Mouse (Mus musculus) forebrain, embryonic 16.5 days (tissue): Measurements from ENCODE around the gene Il1rapl1. TPM values are rescaled to one million over a fixed set of nuclear protein-coding genes. Genes with fewer than 3 reads are reported as not detected.
"Not testable (repeated sequence)": the region's sequence is repeated elsewhere in the genome, so short reads cannot be mapped to it uniquely, and the experiment has no call there.

Experiments used
- ATAC-seq: fragments of 200-750 bp; cut with Nextera tagmentation; 2 replicates; pipeline ENCODE4 v1.8.0; 2017; ENCODE audit warnings: mild to moderate bottlenecking, moderate library complexity
- H3K27ac ChIP-seq: fragments of 300-500 bp; sonication (generic); 2 replicates; pipeline ENCODE4 v1.5.1; 2014; ENCODE audit warnings: low read length, control low read depth
- H3K27me3 ChIP-seq: fragments of 300-500 bp; sonication (generic); replicated peaks from 2 replicates; pipeline ENCODE4 v1.6.1; 2014; ENCODE audit warnings: low read length; ENCODE audit not compliant: control insufficient read depth, insufficient read depth
- H3K36me3 ChIP-seq: fragments of 300-500 bp; sonication (generic); 2 replicates; pipeline ENCODE4 v1.6.1; 2014; ENCODE audit not compliant: control insufficient read depth, insufficient read depth
- H3K4me1 ChIP-seq: fragments of 300-500 bp; sonication (generic); replicated peaks from 2 replicates; pipeline ENCODE4 v1.6.1; 2014; ENCODE audit warnings: low read length; ENCODE audit not compliant: control insufficient read depth, insufficient read depth
- H3K4me2 ChIP-seq: fragments of 300-500 bp; sonication (generic); 2 replicates; pipeline ENCODE4 v1.6.1; 2014; ENCODE audit warnings: mild to moderate bottlenecking, low read length, control low read depth
- H3K4me3 ChIP-seq: fragments of 300-500 bp; sonication (generic); replicated peaks from 2 replicates; pipeline ENCODE4 v1.5.1; 2014; ENCODE audit warnings: mild to moderate bottlenecking, low read length, control low read depth
- H3K9ac ChIP-seq: fragments of 300-500 bp; sonication (generic); replicated peaks from 2 replicates; pipeline ENCODE4 v1.6.1; 2014; ENCODE audit warnings: low read depth, low read length, control low read depth
- H3K9me3 ChIP-seq: fragments of 300-500 bp; sonication (generic); 2 replicates; pipeline ENCODE4 v1.6.1; 2016; ENCODE audit warnings: low read length; ENCODE audit not compliant: control insufficient read depth
- WGBS: fragments of 180-500 bp; shearing (Covaris S2); extraction: QIAGEN DNeasy Blood & Tissue Kit; methylation state at CpG from one replicate; pipeline ENCODE4 v1.1.7; 2014; 5-methylcytosine and 5-hydroxymethylcytosine counted together
- polyA plus RNA-seq: library from polyadenylated mRNA; unstranded; fragments of >200 nt; fragmentation: Nextera tagmentation; extraction: Ambion mirVana; gene quantifications from 2 replicates; pipeline ENCODE4 v1.2.1, GENCODE M21; 2015

Gene Il1rapl1
- polyA plus RNA-seq, 1 experiment from 2014 or later: 4.0 TPM

DNA sequence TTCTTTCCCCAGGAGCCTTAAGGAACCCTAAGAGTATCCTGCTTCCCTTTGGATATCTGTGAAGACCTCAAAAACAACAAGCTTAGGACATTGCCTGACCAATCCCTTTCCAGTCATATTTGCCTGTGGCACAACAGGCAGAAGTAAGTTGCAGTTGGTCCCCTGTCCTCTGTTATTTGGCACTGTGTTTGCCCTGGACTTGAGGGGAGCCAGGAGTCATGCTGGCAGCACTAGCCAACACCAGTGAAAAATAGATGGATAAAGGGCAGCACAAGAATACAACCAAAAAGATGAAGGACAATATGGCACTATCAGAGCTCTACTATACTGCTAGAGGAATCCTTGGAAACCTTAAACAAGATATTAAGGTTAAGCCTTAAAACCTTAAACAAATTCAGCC lies 322.4 kb downstream of the Il1rapl1 start:
- Histone ChIP-seq H3K4me1 (no peaks in the 10 kb centered on the region), H3K27me3 (no peaks in the 10 kb centered on the region), H3K27ac (no peak overlapping the region), H3K36me3 (no peaks in the 10 kb centered on the region), H3K9me3 (no peaks in the 10 kb centered on the region), H3K4me2 (no peak overlapping the region), H3K9ac (no peak overlapping the region), H3K4me3 (no peak overlapping the region)
- no peak for ATAC-seq

DNA sequence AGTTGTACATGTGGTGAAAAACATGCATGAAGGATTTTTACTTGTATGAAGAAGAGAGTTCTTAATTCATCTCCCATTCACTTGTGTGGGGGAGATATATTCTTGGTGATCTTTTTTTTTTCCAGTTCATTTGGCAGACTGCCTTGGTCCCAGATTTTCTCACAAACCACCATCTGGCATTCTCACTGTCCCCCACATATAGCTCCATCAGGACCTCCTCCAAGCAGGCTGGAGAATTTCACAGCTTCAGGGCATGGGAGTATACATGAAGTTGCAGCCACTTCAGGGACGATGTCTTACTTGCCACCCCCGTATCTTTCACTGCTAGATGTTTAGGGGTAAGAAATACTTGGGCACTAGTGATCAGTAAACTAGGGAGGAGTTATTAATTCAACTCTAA lies 404.9 kb downstream of the Il1rapl1 start:
- WGBS: 49% methylated on average over 2 of the region's 2 CpGs
- H3K9ac ChIP-seq: no peak overlapping the region

GRCm38 (mm10) chrX:87663856-87664255 lies 451.6 kb downstream of the Il1rapl1 start:
- H3K27me3 ChIP-seq: no peaks in the 10 kb centered on the region
- ATAC-seq: no peak
- no peak overlapping the region for H3K4me3 ChIP-seq
- no peaks in the 10 kb centered on the region for H3K36me3 ChIP-seq
- no peaks in the 10 kb centered on the region for H3K4me1 ChIP-seq
- H3K27ac ChIP-seq: no peak overlapping the region
- 90% methylated on average over 1 of the region's 1 CpGs for WGBS
- no peak overlapping the region for H3K4me2 ChIP-seq
- no peak overlapping the region for H3K9ac ChIP-seq
- no peaks in the 10 kb centered on the region for H3K9me3 ChIP-seq

More for the DNA sequence above, 404.9 kb downstream of the Il1rapl1 start:
- Histone ChIP-seq H3K36me3 (no peaks in the 10 kb centered on the region), H3K4me3 (no peak overlapping the region), H3K27ac (no peak overlapping the region), H3K4me2 (no peak overlapping the region), H3K27me3 (no peaks in the 10 kb centered on the region), H3K9me3 (no peaks in the 10 kb centered on the region), H3K4me1 (no peaks in the 10 kb centered on the region)
- ATAC-seq: peak; percentile 62

DNA sequence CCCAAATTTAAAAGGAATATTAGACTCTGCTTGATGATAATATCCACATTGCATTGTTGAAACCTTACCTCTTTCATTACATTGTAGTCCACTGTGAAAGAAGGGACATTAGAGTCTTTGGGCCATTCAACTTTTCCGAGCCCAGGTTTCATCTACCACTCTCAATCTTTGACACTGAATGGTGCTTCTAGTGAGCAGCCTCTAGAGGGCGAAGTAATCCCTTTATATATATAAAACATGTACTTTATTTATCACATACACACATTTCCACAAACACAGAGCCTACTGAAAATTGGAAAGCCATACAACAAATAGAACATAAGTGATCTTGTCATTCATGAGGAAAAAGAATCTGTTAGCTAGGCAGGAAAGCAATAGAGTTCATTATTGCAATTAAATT lies 459.8 kb downstream of the Il1rapl1 start:
- no peak overlapping the region for H3K27ac ChIP-seq
- H3K4me1 ChIP-seq: no peaks in the 10 kb centered on the region
- 19% methylated on average over 2 of the region's 2 CpGs for WGBS
- no peak overlapping the region for H3K9ac ChIP-seq
- no peak overlapping the region for H3K4me3 ChIP-seq
- no peaks in the 10 kb centered on the region for H3K9me3 ChIP-seq
- H3K4me2 ChIP-seq: no peak overlapping the region
- no peaks in the 10 kb centered on the region for H3K27me3 ChIP-seq
- no peak for ATAC-seq
- no peaks in the 10 kb centered on the region for H3K36me3 ChIP-seq

DNA sequence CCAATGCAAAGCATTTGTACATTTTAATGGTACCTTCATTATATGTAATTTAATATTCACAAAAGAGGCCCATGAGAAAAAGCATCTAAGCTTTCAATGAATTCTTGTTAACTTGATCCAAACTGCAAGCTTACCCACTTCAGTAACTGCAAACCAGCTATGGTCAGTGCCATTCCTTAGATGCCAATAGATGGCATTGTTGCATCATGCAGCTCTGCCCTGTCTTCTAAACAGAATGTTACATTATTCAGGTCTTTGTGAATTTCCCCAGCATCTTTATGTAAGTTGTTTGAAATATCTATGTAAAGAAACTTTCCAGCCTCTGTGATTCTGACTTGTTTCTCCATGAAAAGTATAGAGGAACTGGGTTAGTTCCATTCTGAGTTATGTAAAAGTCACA lies 514.5 kb downstream of the Il1rapl1 start:
- ATAC-seq: no peak
- Histone ChIP-seq H3K4me1 (no peaks in the 10 kb centered on the region), H3K27me3 (no peaks in the 10 kb centered on the region), H3K27ac (no peak overlapping the region), H3K36me3 (no peaks in the 10 kb centered on the region), H3K9ac (no peak overlapping the region), H3K9me3 (no peaks in the 10 kb centered on the region), H3K4me2 (no peak overlapping the region), H3K4me3 (no peak overlapping the region)

- H3K27me3 ChIP-seq: no peaks in the 10 kb centered on the region
- no peaks in the 10 kb centered on the region for H3K4me1 ChIP-seq
- H3K9me3 ChIP-seq: no peaks in the 10 kb centered on the region
- no peak overlapping the region for H3K4me2 ChIP-seq
- no peak for ATAC-seq
- no peak overlapping the region for H3K4me3 ChIP-seq
- H3K9ac ChIP-seq: no peak overlapping the region
- H3K27ac ChIP-seq: no peak overlapping the region
- no peaks in the 10 kb centered on the region for H3K36me3 ChIP-seq
These were observed 607.4 kb downstream of the Il1rapl1 start for GRCm38 (mm10) chrX:87507997-87508396.

- Histone ChIP-seq H3K27me3 (no peaks in the 10 kb centered on the region), H3K9ac (no peak overlapping the region), H3K27ac (no peak overlapping the region), H3K36me3 (no peaks in the 10 kb centered on the region), H3K4me1 (no peaks in the 10 kb centered on the region), H3K9me3 (no peaks in the 10 kb centered on the region), H3K4me3 (no peak overlapping the region), H3K4me2 (no peak overlapping the region)
- WGBS: 69% methylated on average over 5 of the region's 5 CpGs
- no peak for ATAC-seq
These were observed 612.8 kb downstream of the Il1rapl1 start for GRCm38 (mm10) chrX:87502604-87503003.

DNA sequence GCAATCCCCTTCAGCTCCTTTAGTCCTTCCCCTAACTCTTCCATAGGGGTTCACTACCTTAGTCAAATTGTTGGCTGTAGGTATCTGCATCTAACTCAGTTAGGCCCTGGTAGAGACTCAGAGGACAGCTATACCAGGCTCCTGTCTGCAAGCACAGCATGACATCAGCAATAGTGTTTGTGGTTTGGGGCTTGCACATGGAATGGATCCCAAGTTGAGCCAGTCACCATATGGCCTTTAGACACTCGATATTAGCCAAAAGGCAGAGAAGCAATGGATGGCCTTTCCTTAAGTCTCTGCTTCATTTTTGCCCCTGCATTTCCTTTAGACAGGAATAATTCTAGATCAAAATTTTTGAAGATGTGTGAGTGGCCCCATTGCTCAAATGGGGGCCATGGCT lies 632.0 kb downstream of the Il1rapl1 start:
- H3K27ac ChIP-seq: no peak overlapping the region
- no peak overlapping the region for H3K4me2 ChIP-seq
- no peak for ATAC-seq
- H3K36me3 ChIP-seq: no peaks in the 10 kb centered on the region
- H3K4me3 ChIP-seq: no peak overlapping the region
- H3K4me1 ChIP-seq: no peaks in the 10 kb centered on the region
- no peak overlapping the region for H3K9ac ChIP-seq
- no peaks in the 10 kb centered on the region for H3K9me3 ChIP-seq
- no peaks in the 10 kb centered on the region for H3K27me3 ChIP-seq
- 95% methylated on average over 1 of the region's 1 CpGs for WGBS

GRCm38 (mm10) chrX:87238191-87238590 lies 877.3 kb downstream of the Il1rapl1 start:
- not testable (repeated sequence) for H3K9me3 ChIP-seq, H3K9ac ChIP-seq, H3K27ac ChIP-seq, H3K27me3 ChIP-seq, H3K4me2 ChIP-seq, ATAC-seq, H3K36me3 ChIP-seq, H3K4me3 ChIP-seq, H3K4me1 ChIP-seq
- WGBS: 79% methylated on average over 11 of the region's 11 CpGs

DNA sequence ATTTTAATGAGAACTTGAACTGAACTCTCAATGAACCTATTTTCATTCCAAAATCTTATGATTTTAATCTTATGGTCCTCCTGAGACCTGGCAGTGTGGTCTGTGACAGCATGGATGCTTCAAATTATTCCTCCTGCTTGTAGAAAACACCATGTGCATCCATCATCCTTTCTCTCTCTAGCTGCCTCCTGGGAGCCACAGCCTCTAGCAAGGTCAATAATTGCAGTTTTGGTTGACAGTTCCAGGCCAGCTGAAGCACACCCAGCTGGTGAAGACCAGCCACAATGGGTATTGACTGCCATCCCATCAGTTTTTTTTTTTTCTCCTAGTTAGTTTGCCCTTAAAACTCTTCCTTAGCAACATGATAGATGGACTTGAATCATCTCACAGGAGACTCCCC lies 890.2 kb downstream of the Il1rapl1 start:
- Histone ChIP-seq H3K4me2 (no peak overlapping the region), H3K27ac (no peak overlapping the region), H3K27me3 (no peaks in the 10 kb centered on the region), H3K36me3 (no peaks in the 10 kb centered on the region), H3K4me3 (no peak overlapping the region), H3K4me1 (no peaks in the 10 kb centered on the region), H3K9ac (no peak overlapping the region), H3K9me3 (no peaks in the 10 kb centered on the region)
- no peak for ATAC-seq
